In the genomic region with DNA sequence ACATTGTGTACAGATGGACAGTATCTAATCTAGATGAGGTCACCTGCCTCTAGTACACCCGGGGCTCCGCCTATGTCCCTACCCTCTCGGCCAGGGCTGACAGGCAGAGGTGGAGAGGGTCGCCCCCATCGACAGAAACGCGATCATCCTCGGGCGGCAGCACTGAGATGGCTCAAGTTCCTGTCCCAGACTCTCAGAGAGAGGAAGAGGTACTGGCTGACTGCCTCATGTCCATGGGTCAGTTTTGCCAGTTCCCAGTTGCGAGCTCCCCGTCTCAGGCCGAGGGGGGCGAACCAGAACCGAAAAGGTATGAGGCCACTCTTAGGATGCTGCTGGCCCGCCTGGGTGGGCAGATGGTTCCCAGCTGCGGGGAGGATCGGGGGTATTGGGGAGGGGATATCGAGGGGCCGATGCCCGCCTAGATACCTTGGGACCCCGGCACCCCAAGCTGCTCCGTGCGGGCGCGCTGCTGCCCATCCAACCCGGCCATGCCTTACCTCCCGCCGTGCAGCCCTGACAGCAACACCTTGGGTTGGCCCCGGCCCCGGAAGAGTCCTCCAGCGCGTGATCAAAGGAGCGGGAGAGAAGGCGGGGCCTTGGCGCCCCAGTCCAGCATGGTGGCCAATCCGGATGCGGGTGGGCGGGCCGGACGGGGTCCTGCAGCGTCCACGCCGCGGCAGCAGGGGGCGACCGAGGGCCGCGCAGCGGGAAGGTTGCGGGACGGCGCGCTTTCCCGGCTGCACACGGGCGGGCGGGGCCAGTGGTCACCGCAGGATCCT, we compare ENCODE assay signal across 8 mouse cellular contexts. TPM values are rescaled to one million over a fixed set of nuclear protein-coding genes. Genes with fewer than 3 reads are reported as not detected.
DNase-seq lines count a peak whose midpoint lies in the region; ATAC-seq and TF ChIP-seq lines count a peak whose summit lies in the region.

A gene (minus strand): TSS at position 594 of the 779 bp plus-strand sequence.

- H3K4me3 ChIP-seq in forebrain, embryonic 15.5 days: peak within 1 kb of the TSS; percentile 62
- H3K4me3 ChIP-seq in liver, postnatal 0 days (ENCODE audit: low read depth, low read length): peak within 1 kb of the TSS; percentile 73
- peak within 1 kb of the TSS; percentile 71 for H3K4me3 ChIP-seq in neural tube, embryonic 13.5 days

- H3K4me1 ChIP-seq in forebrain, embryonic 15.5 days: peaks cover 24% of the 10 kb centered on the region
- peaks cover 23% of the 10 kb centered on the region for H3K4me1 ChIP-seq in liver, postnatal 0 days (ENCODE audit: insufficient read depth)
- peaks cover 38% of the 10 kb centered on the region for H3K4me1 ChIP-seq in neural tube, embryonic 13.5 days (replicated peaks)

- H3K9me3 ChIP-seq in forebrain, embryonic 15.5 days: no peaks in the 10 kb centered on the region
- H3K9me3 ChIP-seq in liver, postnatal 0 days (ENCODE audit: low read length): no peaks in the 10 kb centered on the region
- H3K9me3 ChIP-seq in neural tube, embryonic 13.5 days: no peaks in the 10 kb centered on the region

- H3K9ac ChIP-seq in forebrain, embryonic 15.5 days (replicated peaks): peak within 1 kb of the TSS; percentile 63
- peak within 1 kb of the TSS; percentile 72 for H3K9ac ChIP-seq in liver, postnatal 0 days (replicated peaks)
- peak within 1 kb of the TSS; percentile 77 for H3K9ac ChIP-seq in neural tube, embryonic 13.5 days

- intact Hi-C loops in heart, postnatal 14 days (cut with DNase I): loop anchor here (2.0 to 10.0 kb wide), 2 partner anchors 65 to 199 kb away; no protein-coding TSS in a partner anchor

- TF ChIP-seq EP300 in liver, postnatal 0 days (IDR thresholded peaks at IDR 0.05; ENCODE audit: low read depth): no peak

- H3K27me3 ChIP-seq in forebrain, embryonic 15.5 days: no peaks in the 10 kb centered on the region
- no peaks in the 10 kb centered on the region for H3K27me3 ChIP-seq in liver, postnatal 0 days (ENCODE audit: insufficient read depth, low read length)
- no peaks in the 10 kb centered on the region for H3K27me3 ChIP-seq in neural tube, embryonic 13.5 days

- no peaks in the 10 kb centered on the region; the same call in none of the 2 replicates for H3K36me3 ChIP-seq in forebrain, embryonic 15.5 days
- H3K36me3 ChIP-seq in liver, postnatal 0 days (replicated peaks; ENCODE audit: insufficient read depth, low read length): peaks cover 18% of the 10 kb centered on the region; the same call in 1 of the 2 replicates
- peaks cover 3% of the 10 kb centered on the region for H3K36me3 ChIP-seq in neural tube, embryonic 13.5 days

- peak; percentile 90 for DNase-seq in ES-CJ7 (ENCODE audit: low read depth, low spot score)
- DNase-seq in cerebellum, adult 11 months: peak; percentile 99
- DNase-seq in heart, postnatal 14 days: peak; percentile 98
- peak; percentile 95 for DNase-seq in layer of hippocampus, adult 11-12 months (ENCODE audit: low spot score)
- DNase-seq in liver, postnatal 0 days: peak; percentile 98
- DNase-seq in telencephalon, adult 2 months (ENCODE audit: low read depth, low spot score): peak; percentile 72

- peak; percentile 95 for ATAC-seq in forebrain, embryonic 15.5 days (replicated peaks)
- peak; percentile 97 for ATAC-seq in liver, postnatal 0 days
- ATAC-seq in neural tube, embryonic 13.5 days (ENCODE audit: low read depth): peak; percentile 95

- peak within 1 kb of the TSS; percentile 89 for H3K4me2 ChIP-seq in forebrain, embryonic 15.5 days (replicated peaks)
- peak within 1 kb of the TSS; percentile 96 for H3K4me2 ChIP-seq in liver, postnatal 0 days (ENCODE audit: low read depth, low read length)
- peak within 1 kb of the TSS; percentile 93 for H3K4me2 ChIP-seq in neural tube, embryonic 13.5 days

- under 1% methylated on average over 58 of the region's 58 CpGs for WGBS in forebrain, embryonic 15.5 days
- WGBS in liver, postnatal 0 days (ENCODE audit: insufficient replicate concordance): under 1% methylated on average over 57 of the region's 58 CpGs
- WGBS in neural tube, embryonic 13.5 days: under 1% methylated on average over 58 of the region's 58 CpGs

- TF ChIP-seq CTCF in liver, postnatal 0 days (IDR thresholded peaks at IDR 0.05; ENCODE audit: low read depth): peak; percentile 98

- peak within 1 kb of the TSS; percentile 42 for H3K27ac ChIP-seq in forebrain, embryonic 15.5 days (replicated peaks)
- H3K27ac ChIP-seq in liver, postnatal 0 days (ENCODE audit: low read depth): peak within 1 kb of the TSS; percentile 78
- peak within 1 kb of the TSS; percentile 68 for H3K27ac ChIP-seq in neural tube, embryonic 13.5 days (replicated peaks)

RNA-seq across cellular contexts. Expression of the gene that starts here (rescaled TPM):
- 34.8 and 37.4 TPM in 2 replicates for polyA plus RNA-seq in forebrain, embryonic 15.5 days (2015; fragmentation: Nextera tagmentation; extraction: Ambion mirVana)
- 10 to 100 TPM in 1 of 2 experiments, 1 to 10 TPM in 1; 10.0 to 10.4 TPM for total RNA-seq in heart, postnatal 14 days (2021)
- polyA plus RNA-seq in liver, postnatal 0 days (2015; fragmentation: Nextera tagmentation; extraction: Ambion mirVana): 15.0 and 16.7 TPM in 2 replicates
- polyA plus RNA-seq in neural tube, embryonic 13.5 days (2015; fragmentation: Nextera tagmentation; extraction: Ambion mirVana): 41.3 and 46.0 TPM in 2 replicates

Comparison
In these comparisons a context has a peak if more than half of its experiments do, and no peak if none do; other contexts are left out.
1. Peak in every context shown above with its lines: DNase-seq, ATAC-seq, H3K4me3 ChIP-seq and H3K27ac ChIP-seq.